Mouse (Mus musculus) limb, embryonic 14.5 days (tissue): Measurements from ENCODE around the gene Sec11a. TPM values are rescaled to one million over a fixed set of nuclear protein-coding genes. Genes with fewer than 3 reads are reported as not detected.
A peak's percentile ranks its signal among the peaks of the same experiment; 100 is the strongest.

ENCODE experiments used
- ATAC-seq: fragments of 200-750 bp; cut with Nextera tagmentation; 2 replicates; pipeline ENCODE4 v1.8.0; 2017; ENCODE audit warnings: low read depth, moderate number of reproducible peaks, moderate TSS enrichment; ENCODE audit not compliant: low FRiP score
- DNase-seq: peaks from one replicate; pipeline ENCODE4 v3.0.0-alpha.2; 2015; ENCODE audit warnings: low spot score
- H3K27ac ChIP-seq: fragments of 300-500 bp; sonication (generic); replicated peaks from 2 replicates; pipeline ENCODE4 v1.5.1; 2014; ENCODE audit warnings: low read depth, mild to moderate bottlenecking, low read length, moderate library complexity, mixed read lengths
- H3K27me3 ChIP-seq: fragments of 300-500 bp; sonication (generic); 2 replicates; pipeline ENCODE4 v1.6.1; 2014; ENCODE audit warnings: low read length, mixed read lengths; ENCODE audit not compliant: control insufficient read depth, insufficient read depth
- H3K36me3 ChIP-seq: fragments of 300-500 bp; sonication (generic); 2 replicates; pipeline ENCODE4 v1.6.1; 2014; ENCODE audit warnings: mild to moderate bottlenecking, low read length, moderate library complexity, mixed read lengths; ENCODE audit not compliant: control insufficient read depth, insufficient read depth
- H3K4me1 ChIP-seq: fragments of 300-500 bp; sonication (generic); 2 replicates; pipeline ENCODE4 v1.6.1; 2014; ENCODE audit warnings: antibody characterized with exemption, low read length, mixed read lengths; ENCODE audit not compliant: control insufficient read depth, insufficient read depth
- H3K4me2 ChIP-seq: fragments of 300-500 bp; sonication (generic); replicated peaks from 2 replicates; pipeline ENCODE4 v1.6.1; 2014; ENCODE audit warnings: low read depth, mild to moderate bottlenecking, low read length, moderate library complexity; ENCODE audit not compliant: severe bottlenecking
- H3K4me3 ChIP-seq: fragments of 300-500 bp; sonication (generic); replicated peaks from 2 replicates; pipeline ENCODE4 v1.5.1; 2014; ENCODE audit warnings: low read length
- H3K9ac ChIP-seq: fragments of 300-500 bp; sonication (generic); 2 replicates; pipeline ENCODE4 v1.6.1; 2014; ENCODE audit warnings: mild to moderate bottlenecking, low read depth, low read length, moderate library complexity; ENCODE audit not compliant: severe bottlenecking
- H3K9me3 ChIP-seq: fragments of 300-500 bp; sonication (generic); 2 replicates; pipeline ENCODE4 v1.6.1; 2016; ENCODE audit warnings: low read length; ENCODE audit not compliant: control insufficient read depth
- POLR2A ChIP-seq: fragments of 200-500 bp; IDR thresholded peaks from 2 replicates; pipeline ENCODE4 v1.8.0; 2012; ENCODE audit warnings: inconsistent platforms, mild to moderate bottlenecking, moderate library complexity, borderline replicate concordance; ENCODE audit not compliant: insufficient read depth, insufficient read length; ENCODE audit errors: extremely low read depth
- WGBS: fragments of 180-500 bp; shearing (Covaris S2); extraction: QIAGEN DNeasy Blood & Tissue Kit; methylation state at CpG from one replicate; pipeline ENCODE4 v1.1.7; 2014; 5-methylcytosine and 5-hydroxymethylcytosine counted together
- polyA plus RNA-seq, 2 experiments: library from polyadenylated mRNA; depleted of rRNA in 1 of 2; stranded (reverse) in 1 of 2; unstranded in 1 of 2; fragments of >200 nt; fragmentation: Nextera tagmentation in 1 of 2; extraction: Ambion mirVana in 1 of 2; gene quantifications; 2 replicates each; pipeline versions ENCODE4 v1.2.1 to v1.2.3; 2012 to 2014

The Sec11a gene
- polyA plus RNA-seq, 2 experiments: 158 to 224 TPM

DNA sequence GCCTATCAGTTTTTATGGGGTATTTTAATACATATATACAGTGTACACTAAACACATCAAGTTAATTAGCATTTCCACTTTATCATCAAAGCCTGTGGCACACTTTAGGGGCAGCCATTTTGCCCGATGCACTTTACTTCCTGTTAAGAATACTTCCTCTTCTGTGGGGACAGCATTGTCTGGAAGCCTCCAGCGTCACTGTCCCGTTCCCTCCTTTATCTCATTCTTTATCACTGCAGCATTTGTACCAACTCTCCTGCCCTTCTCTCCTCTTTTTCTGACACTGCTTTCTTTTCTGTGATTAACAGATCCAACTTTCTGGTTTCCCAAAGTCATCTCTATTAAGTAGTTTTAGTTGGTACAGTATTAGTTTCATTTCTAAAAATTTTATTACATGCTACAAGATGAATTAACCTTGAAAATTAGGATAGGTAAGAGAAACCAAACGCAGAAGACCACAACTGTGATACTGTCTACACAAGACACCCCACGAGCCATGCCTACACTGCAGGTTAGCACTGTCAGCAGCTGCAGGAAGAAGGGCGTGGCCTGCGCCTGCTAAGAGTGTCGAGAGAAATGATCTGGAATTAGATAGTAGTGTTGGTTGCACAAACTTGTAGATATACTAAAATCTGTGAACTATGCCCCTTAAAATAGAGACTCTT is 28.5 kb downstream of the Sec11a start:
- ATAC-seq (no peak), DNase-seq (no peak)
- no peak overlapping the region for H3K4me2 ChIP-seq
- H3K9me3 ChIP-seq: no peaks in the 10 kb centered on the region
- peaks cover 79% of the 10 kb centered on the region for H3K36me3 ChIP-seq
- 79% methylated on average over 8 of the region's 8 CpGs for WGBS
- no peak overlapping the region for H3K9ac ChIP-seq
- no peaks in the 10 kb centered on the region for H3K27me3 ChIP-seq
- no peak for TF ChIP-seq POLR2A
- no peak overlapping the region for H3K27ac ChIP-seq
- H3K4me1 ChIP-seq: no peaks in the 10 kb centered on the region
- no peak overlapping the region for H3K4me3 ChIP-seq

DNA sequence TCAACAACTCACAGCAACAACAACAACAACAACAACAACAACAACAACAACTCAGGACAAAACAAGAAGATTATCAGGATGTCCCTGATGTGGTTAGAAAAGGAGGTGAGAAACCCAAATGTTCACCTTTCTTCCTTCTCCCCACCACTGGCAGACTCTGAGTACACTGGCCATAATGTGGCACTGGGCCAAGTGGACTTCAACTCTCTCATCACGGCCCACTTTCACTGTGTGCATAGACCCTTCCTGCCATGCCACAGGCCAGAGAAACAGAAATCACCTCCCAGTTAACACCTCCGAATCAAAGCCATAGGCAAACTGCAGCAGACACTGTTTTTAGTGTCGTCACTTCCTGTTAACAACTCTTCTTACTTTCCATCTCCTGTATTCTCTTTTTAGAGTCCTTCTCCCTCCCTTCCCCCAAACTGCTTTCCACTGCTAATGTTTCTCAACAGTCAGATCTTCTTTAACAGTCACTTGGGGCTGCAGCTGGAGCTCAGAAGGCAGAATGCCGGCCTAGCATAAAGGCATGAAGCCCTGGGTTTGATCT is 29.6 kb downstream of the Sec11a start:
- Histone ChIP-seq H3K27me3 (no peaks in the 10 kb centered on the region), H3K4me3 (no peak overlapping the region), H3K4me1 (no peaks in the 10 kb centered on the region), H3K9me3 (no peaks in the 10 kb centered on the region), H3K4me2 (no peak overlapping the region), H3K27ac (no peak overlapping the region), H3K9ac (no peak overlapping the region), H3K36me3 (peaks cover 87% of the 10 kb centered on the region)
- 72% methylated on average over 4 of the region's 4 CpGs for WGBS
- DNase-seq (no peak), ATAC-seq (no peak)
- TF ChIP-seq POLR2A: no peak

DNA sequence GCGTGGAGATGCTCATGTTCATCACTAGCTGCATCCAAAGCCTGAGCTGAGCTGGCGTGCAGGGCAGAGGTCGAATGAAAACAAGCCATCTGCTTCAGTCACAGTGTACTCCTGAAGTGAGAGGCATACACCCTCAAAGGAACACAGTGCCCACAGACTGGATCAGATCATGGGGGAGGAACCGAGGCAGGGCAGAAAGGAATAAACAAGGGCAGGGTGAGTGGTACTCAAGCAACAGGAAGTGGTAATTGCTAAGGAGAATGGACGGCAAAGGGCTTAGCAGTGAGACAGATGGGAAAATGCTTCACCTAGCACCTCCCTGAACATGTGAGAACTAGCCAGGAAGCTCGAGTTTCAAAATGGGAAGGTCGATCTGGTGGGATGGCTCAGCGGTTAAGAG is 35.1 kb downstream of the Sec11a start:
- no peak for ATAC-seq
- no peaks in the 10 kb centered on the region for H3K27me3 ChIP-seq

DNA sequence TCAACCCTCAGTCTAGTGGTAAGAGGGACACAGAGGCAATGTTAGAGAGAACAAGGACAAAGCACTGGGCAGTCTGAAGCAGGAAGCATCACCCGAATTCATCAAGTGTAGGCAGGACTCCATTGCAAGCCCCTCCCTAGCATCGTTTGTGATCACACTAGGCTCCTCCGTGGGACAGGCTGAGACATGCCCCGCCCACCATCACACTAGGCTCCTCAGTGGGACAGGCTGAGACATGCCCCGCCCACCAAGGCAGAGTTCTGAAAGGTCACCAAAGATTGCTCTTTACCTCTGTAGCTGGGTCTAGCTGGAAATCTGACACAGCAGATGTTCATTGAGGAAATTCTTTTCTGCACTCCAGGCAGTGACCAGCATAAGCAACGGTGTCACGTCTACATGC is 36.5 kb downstream of the Sec11a start:
- Histone ChIP-seq H3K4me1 (no peaks in the 10 kb centered on the region), H3K4me3 (no peak overlapping the region), H3K36me3 (peaks cover 71% of the 10 kb centered on the region), H3K27ac (no peak overlapping the region), H3K4me2 (no peak overlapping the region), H3K9ac (no peak overlapping the region), H3K9me3 (no peaks in the 10 kb centered on the region), H3K27me3 (no peaks in the 10 kb centered on the region)
- 77% methylated on average over 7 of the region's 7 CpGs for WGBS
- no peak for TF ChIP-seq POLR2A
- ATAC-seq (no peak), DNase-seq (no peak)

More for the DNA sequence above, 35.1 kb downstream of the Sec11a start:
- peaks cover 78% of the 10 kb centered on the region for H3K36me3 ChIP-seq
- no peaks in the 10 kb centered on the region for H3K9me3 ChIP-seq
- no peaks in the 10 kb centered on the region for H3K4me1 ChIP-seq
- H3K9ac ChIP-seq: no peak overlapping the region
- H3K4me3 ChIP-seq: no peak overlapping the region
- no peak for TF ChIP-seq POLR2A
- DNase-seq: no peak
- no peak overlapping the region for H3K4me2 ChIP-seq
- 77% methylated on average over 8 of the region's 8 CpGs for WGBS
- no peak overlapping the region for H3K27ac ChIP-seq

DNA sequence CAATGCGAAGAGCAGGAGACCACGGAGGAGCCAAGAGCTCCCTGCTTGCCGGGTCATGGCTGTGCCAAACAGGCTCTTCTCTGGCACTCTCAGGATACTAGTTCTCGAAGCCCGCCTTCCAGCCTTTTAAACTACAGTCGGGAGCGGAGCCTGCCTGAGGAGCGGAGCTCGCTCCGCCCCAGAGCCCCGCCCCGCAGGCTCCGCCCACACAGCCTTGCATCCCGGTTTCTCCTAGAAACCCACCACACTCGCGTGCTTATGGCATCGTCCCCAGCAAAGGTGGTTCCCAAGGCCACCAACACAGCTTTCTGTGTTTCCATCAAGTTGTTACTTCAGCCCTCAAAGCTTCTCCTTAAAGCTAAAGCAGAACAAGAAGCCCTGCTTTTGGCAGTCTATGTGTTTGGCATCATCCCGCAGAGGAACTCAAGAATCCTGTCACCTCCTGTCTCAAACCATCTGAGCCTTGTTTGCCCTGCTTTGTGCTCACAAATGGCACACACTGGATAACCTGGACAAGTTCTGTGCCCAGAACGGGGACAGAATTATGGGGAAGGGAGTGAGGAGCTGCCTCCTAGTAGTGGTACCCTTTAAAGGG is 42.6 kb downstream of the Sec11a start, which contains the start of gene Nmb:
Gene Nmb (minus strand): TSS at position 156 of the 595 bp plus-strand sequence.
- H3K9ac ChIP-seq: peak within 1 kb of the TSS; percentile 62
- TF ChIP-seq POLR2A: 0 out of 2 replicates have a peak, but pooled peaks have one; percentile 36
- 3% methylated on average over 18 of the region's 19 CpGs for WGBS
- no peaks in the 10 kb centered on the region for H3K9me3 ChIP-seq
- H3K36me3 ChIP-seq: peaks cover 22% of the 10 kb centered on the region
- peak within 1 kb of the TSS; percentile 44 for H3K4me3 ChIP-seq
- ATAC-seq (peak; percentile 69), DNase-seq (peak; percentile 75)
- H3K4me1 ChIP-seq: peaks cover 13% of the 10 kb centered on the region
- peak within 1 kb of the TSS; percentile 96 for H3K4me2 ChIP-seq
- H3K27me3 ChIP-seq: no peaks in the 10 kb centered on the region
- no peak within 1 kb of the TSS for H3K27ac ChIP-seq
